Mouse (Mus musculus): ENCODE results near the gene Arhgap32. TPM values are rescaled to one million over a fixed set of nuclear protein-coding genes. Genes with fewer than 3 reads are reported as not detected.
"Not testable (repeated sequence)": the region's sequence is repeated elsewhere in the genome, so short reads cannot be mapped to it uniquely, and the experiment has no call there.

Gene Arhgap32
- polyA plus RNA-seq, 1 experiment: 233 TPM

- TF ChIP-seq CTCF (IDR thresholded peaks at IDR 0.05; ENCODE audit: insufficient read depth, low read depth, low read length): no peak
- no peak for TF ChIP-seq POLR2A (IDR thresholded peaks at IDR 0.05; ENCODE audit: insufficient read depth, low read depth, low read length)
- Histone ChIP-seq H3K27ac (ENCODE audit: insufficient read depth, low read depth, low read length) (no peak overlapping the region), H3K4me1 (ENCODE audit: control insufficient read depth, insufficient read depth, low read length) (no peaks in the 10 kb centered on the region), H3K4me3 (ENCODE audit: insufficient read depth, low read depth, low read length) (no peak overlapping the region)
- 88% methylated on average over 2 of the region's 2 CpGs for WGBS
Measured at GRCm38 (mm10) chr9:32162792-32163191, 46.9 kb downstream of the Arhgap32 start.

DNA sequence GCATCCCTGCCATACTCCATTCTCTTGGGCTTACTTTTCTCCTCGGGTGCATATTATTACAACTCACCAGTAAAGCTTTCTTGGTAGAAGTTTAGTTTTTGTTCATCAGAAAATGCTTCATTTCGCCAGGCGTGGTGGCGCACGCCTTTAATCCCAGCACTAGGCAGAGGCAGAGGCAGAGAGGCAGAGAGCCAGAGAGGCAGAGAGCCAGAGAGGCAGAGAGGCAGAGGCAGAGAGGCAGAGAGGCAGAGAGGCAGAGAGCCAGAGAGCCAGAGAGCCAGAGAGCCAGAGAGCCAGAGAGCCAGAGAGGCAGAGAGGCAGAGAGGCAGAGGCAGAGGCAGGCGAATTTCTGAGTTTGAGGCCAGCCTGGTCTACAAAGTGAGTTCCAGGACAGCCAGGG lies 47.9 kb downstream of the Arhgap32 start:
- WGBS: 60% methylated on average over 6 of the region's 6 CpGs
- not testable (repeated sequence) for H3K4me3 ChIP-seq (ENCODE audit: insufficient read depth, low read depth, low read length); H3K4me1 ChIP-seq (ENCODE audit: control insufficient read depth, insufficient read depth, low read length); H3K27ac ChIP-seq (ENCODE audit: insufficient read depth, low read depth, low read length)

- Histone ChIP-seq H3K27ac (ENCODE audit: insufficient read depth, low read depth, low read length) (no peak overlapping the region), H3K4me1 (ENCODE audit: control insufficient read depth, insufficient read depth, low read length) (no peaks in the 10 kb centered on the region), H3K4me3 (ENCODE audit: insufficient read depth, low read depth, low read length) (no peak overlapping the region)
- WGBS: 87% methylated on average over 5 of the region's 5 CpGs
- no peak for TF ChIP-seq CTCF (IDR thresholded peaks at IDR 0.05; ENCODE audit: insufficient read depth, low read depth, low read length)
- TF ChIP-seq POLR2A (IDR thresholded peaks at IDR 0.05; ENCODE audit: insufficient read depth, low read depth, low read length): no peak
Measured at GRCm38 (mm10) chr9:32168546-32169137, 52.7 kb downstream of the Arhgap32 start.

DNA sequence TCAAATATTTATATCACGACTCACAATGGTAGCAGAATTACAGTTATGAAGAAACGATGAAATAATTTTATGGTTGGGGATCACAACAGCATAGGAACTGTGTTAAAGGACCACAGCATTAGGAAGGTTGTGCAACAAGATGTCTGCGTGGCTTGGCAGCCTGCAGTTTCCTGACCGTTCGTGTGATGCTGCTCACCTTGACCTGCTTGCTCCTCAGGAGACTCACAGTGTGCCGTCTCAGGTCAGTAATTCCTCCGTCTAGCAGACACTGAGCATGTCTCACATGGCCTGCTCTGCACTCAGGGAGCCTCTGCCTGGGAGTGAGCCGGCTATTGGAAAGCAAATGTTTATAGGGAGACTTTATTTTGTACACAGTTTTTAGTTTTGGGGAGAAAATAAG lies 54.8 kb downstream of the Arhgap32 start:
- Histone ChIP-seq H3K27ac (ENCODE audit: insufficient read depth, low read depth, low read length) (no peak overlapping the region), H3K4me3 (ENCODE audit: insufficient read depth, low read depth, low read length) (no peak overlapping the region), H3K4me1 (ENCODE audit: control insufficient read depth, insufficient read depth, low read length) (no peaks in the 10 kb centered on the region; the same call in 1 of the 2 replicates)
- TF ChIP-seq POLR2A (IDR thresholded peaks at IDR 0.05; ENCODE audit: insufficient read depth, low read depth, low read length): no peak
- TF ChIP-seq CTCF (IDR thresholded peaks at IDR 0.05; ENCODE audit: insufficient read depth, low read depth, low read length): no peak
- 93% methylated on average over 8 of the region's 8 CpGs for WGBS

GRCm38 (mm10) chr9:32176612-32177011 lies 60.7 kb downstream of the Arhgap32 start:
- 39% methylated on average over 4 of the region's 4 CpGs for WGBS
- H3K27ac ChIP-seq (ENCODE audit: insufficient read depth, low read depth, low read length): no peak overlapping the region
- TF ChIP-seq POLR2A (IDR thresholded peaks at IDR 0.05; ENCODE audit: insufficient read depth, low read depth, low read length) (no peak), CTCF (IDR thresholded peaks at IDR 0.05; ENCODE audit: insufficient read depth, low read depth, low read length) (no peak)
- H3K4me3 ChIP-seq (ENCODE audit: insufficient read depth, low read depth, low read length): no peak overlapping the region
- H3K4me1 ChIP-seq (ENCODE audit: control insufficient read depth, insufficient read depth, low read length): peaks cover 2% of the 10 kb centered on the region; the same call in 1 of the 2 replicates

DNA sequence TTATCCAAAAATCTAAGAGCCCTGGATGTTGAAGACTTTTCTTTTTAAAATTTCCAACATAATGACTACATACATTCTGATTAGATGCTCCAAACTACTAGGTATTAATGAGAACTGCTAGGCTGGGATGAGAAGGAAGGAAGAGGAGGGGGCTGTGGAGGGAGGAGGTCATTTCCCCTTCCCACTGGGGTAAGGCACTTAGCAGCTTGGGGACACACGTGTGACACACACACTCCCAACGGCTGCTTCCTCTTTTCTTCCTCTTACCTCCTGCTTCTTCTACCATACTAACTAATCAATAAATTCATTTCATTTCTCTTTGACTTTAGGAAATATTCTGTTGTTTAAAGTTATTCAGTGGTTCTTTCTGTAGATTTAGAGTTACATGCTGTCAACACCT lies 65.2 kb downstream of the Arhgap32 start:
- 53% methylated on average over 2 of the region's 2 CpGs for WGBS
- no peak overlapping the region for H3K4me3 ChIP-seq (ENCODE audit: insufficient read depth, low read depth, low read length)
- TF ChIP-seq POLR2A (IDR thresholded peaks at IDR 0.05; ENCODE audit: insufficient read depth, low read depth, low read length): no peak
- no peak for TF ChIP-seq CTCF (IDR thresholded peaks at IDR 0.05; ENCODE audit: insufficient read depth, low read depth, low read length)
- peaks cover 2% of the 10 kb centered on the region; the same call in 1 of the 2 replicates for H3K4me1 ChIP-seq (ENCODE audit: control insufficient read depth, insufficient read depth, low read length)
- H3K27ac ChIP-seq (ENCODE audit: insufficient read depth, low read depth, low read length): no peak overlapping the region

- 96% methylated on average over 2 of the region's 2 CpGs for WGBS
- Histone ChIP-seq H3K27ac (ENCODE audit: insufficient read depth, low read depth, low read length) (no peak overlapping the region), H3K4me3 (ENCODE audit: insufficient read depth, low read depth, low read length) (no peak overlapping the region), H3K4me1 (ENCODE audit: control insufficient read depth, insufficient read depth, low read length) (no peaks in the 10 kb centered on the region)
- TF ChIP-seq POLR2A (IDR thresholded peaks at IDR 0.05; ENCODE audit: insufficient read depth, low read depth, low read length) (no peak), CTCF (IDR thresholded peaks at IDR 0.05; ENCODE audit: insufficient read depth, low read depth, low read length) (no peak)
Measured at GRCm38 (mm10) chr9:32186489-32186888, 70.6 kb downstream of the Arhgap32 start.

- no peak overlapping the region for H3K4me3 ChIP-seq (ENCODE audit: insufficient read depth, low read depth, low read length)
- no peak overlapping the region for H3K27ac ChIP-seq (ENCODE audit: insufficient read depth, low read depth, low read length)
- H3K4me1 ChIP-seq (ENCODE audit: control insufficient read depth, insufficient read depth, low read length): no peaks in the 10 kb centered on the region
- 40% methylated on average over 5 of the region's 5 CpGs for WGBS
- no peak for TF ChIP-seq CTCF (IDR thresholded peaks at IDR 0.05; ENCODE audit: insufficient read depth, low read depth, low read length)
- TF ChIP-seq POLR2A (IDR thresholded peaks at IDR 0.05; ENCODE audit: insufficient read depth, low read depth, low read length): no peak
Measured at GRCm38 (mm10) chr9:32192295-32193073, 76.5 kb downstream of the Arhgap32 start.

DNA sequence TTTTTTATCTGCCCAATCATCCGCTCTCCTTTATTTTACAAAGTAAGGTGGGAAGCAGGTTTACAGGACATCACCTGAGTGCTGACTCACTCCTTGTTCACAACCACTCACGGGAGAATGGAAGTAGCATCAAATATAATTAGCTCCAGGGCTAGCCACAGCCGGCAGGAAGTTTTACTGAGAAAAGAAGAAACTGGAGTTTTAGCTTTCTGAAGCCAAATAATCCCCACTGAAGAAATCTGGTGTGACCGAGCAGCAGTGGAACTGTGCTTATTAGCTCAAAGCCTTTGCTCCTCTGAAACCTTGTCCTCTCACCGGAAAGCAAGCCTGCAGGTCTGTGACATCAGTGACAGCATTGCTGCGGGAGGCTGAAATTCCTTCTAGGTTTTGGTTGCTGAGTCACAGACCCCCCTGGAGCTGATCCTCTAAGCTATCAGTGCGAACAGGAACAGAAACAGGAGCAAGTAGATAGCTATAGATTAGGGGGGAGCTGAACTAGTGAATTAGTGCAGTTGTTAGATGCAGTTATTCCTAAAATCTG lies 88.6 kb downstream of the Arhgap32 start:
- TF ChIP-seq CTCF (IDR thresholded peaks at IDR 0.05; ENCODE audit: insufficient read depth, low read depth, low read length) (no peak), POLR2A (IDR thresholded peaks at IDR 0.05; ENCODE audit: insufficient read depth, low read depth, low read length) (no peak)
- no peak overlapping the region for H3K4me3 ChIP-seq (ENCODE audit: insufficient read depth, low read depth, low read length)
- 58% methylated on average over 7 of the region's 7 CpGs for WGBS
- H3K4me1 ChIP-seq (ENCODE audit: control insufficient read depth, insufficient read depth, low read length): 0 out of 2 replicates have a peak, but pooled peaks cover 4% of the 10 kb centered on the region
- no peak overlapping the region for H3K27ac ChIP-seq (ENCODE audit: insufficient read depth, low read depth, low read length)
